Mouse (Mus musculus): ENCODE results near the gene Gm27027. TPM values are rescaled to one million over a fixed set of nuclear protein-coding genes. Genes with fewer than 3 reads are reported as not detected.
A peak's percentile ranks its signal among the peaks of the same experiment; 100 is the strongest.

Gm27027 gene
- polyA plus RNA-seq, 1 experiment from 2014 or later = not detected

GRCm38 (mm10) chr2:94001918-94002317 is 5.8 kb upstream of the Gm27027 start:
- H3K4me3 ChIP-seq (replicated peaks) = no peak overlapping the region
- 75% methylated on average over 4 of the region's 4 CpGs for WGBS
- ATAC-seq (ENCODE audit: insufficient read depth, low FRiP score, low read depth) = no peak
- H3K4me2 ChIP-seq = no peak overlapping the region
- H3K27ac ChIP-seq = no peak overlapping the region
- no peak overlapping the region for H3K9ac ChIP-seq
- H3K27me3 ChIP-seq (replicated peaks) = no peaks in the 10 kb centered on the region
- H3K36me3 ChIP-seq = peaks cover 27% of the 10 kb centered on the region
- no peaks in the 10 kb centered on the region for H3K4me1 ChIP-seq
- no peaks in the 10 kb centered on the region for H3K9me3 ChIP-seq

GRCm38 (mm10) chr2:94001411-94001810 is 5.3 kb upstream of the Gm27027 start:
- Histone ChIP-seq H3K4me1 (no peaks in the 10 kb centered on the region), H3K4me2 (no peak overlapping the region), H3K27ac (no peak overlapping the region), H3K36me3 (peaks cover 29% of the 10 kb centered on the region), H3K4me3 (replicated peaks) (no peak overlapping the region), H3K9ac (no peak overlapping the region), H3K27me3 (replicated peaks) (no peaks in the 10 kb centered on the region), H3K9me3 (no peaks in the 10 kb centered on the region)
- WGBS = 87% methylated on average over 6 of the region's 6 CpGs
- ATAC-seq (ENCODE audit: insufficient read depth, low FRiP score, low read depth) = no peak

GRCm38 (mm10) chr2:93992810-93993209 is 3.3 kb downstream of the Gm27027 start:
- no peak for ATAC-seq (ENCODE audit: insufficient read depth, low FRiP score, low read depth)
- Histone ChIP-seq H3K4me1 (no peaks in the 10 kb centered on the region), H3K4me3 (replicated peaks) (no peak overlapping the region), H3K36me3 (peaks cover 44% of the 10 kb centered on the region), H3K27ac (no peak overlapping the region), H3K9ac (no peak overlapping the region), H3K4me2 (no peak overlapping the region), H3K27me3 (replicated peaks) (no peaks in the 10 kb centered on the region), H3K9me3 (no peaks in the 10 kb centered on the region)
- WGBS = 75% methylated on average over 3 of the region's 3 CpGs

- ATAC-seq (ENCODE audit: insufficient read depth, low FRiP score, low read depth) = no peak
- no peaks in the 10 kb centered on the region for H3K27me3 ChIP-seq (replicated peaks)
- no peaks in the 10 kb centered on the region for H3K9me3 ChIP-seq
- no peak overlapping the region for H3K9ac ChIP-seq
- H3K4me2 ChIP-seq = no peak overlapping the region
- no peak overlapping the region for H3K27ac ChIP-seq
- 67% methylated on average over 5 of the region's 5 CpGs for WGBS
- peaks cover 42% of the 10 kb centered on the region for H3K36me3 ChIP-seq
- no peaks in the 10 kb centered on the region for H3K4me1 ChIP-seq
- H3K4me3 ChIP-seq (replicated peaks) = no peak overlapping the region
Measured at GRCm38 (mm10) chr2:93992259-93992658, 3.9 kb downstream of the Gm27027 start.

- Histone ChIP-seq H3K9ac (no peak overlapping the region), H3K9me3 (no peaks in the 10 kb centered on the region), H3K4me2 (no peak overlapping the region), H3K36me3 (peaks cover 39% of the 10 kb centered on the region), H3K4me1 (no peaks in the 10 kb centered on the region), H3K4me3 (replicated peaks) (no peak overlapping the region), H3K27ac (no peak overlapping the region), H3K27me3 (replicated peaks) (no peaks in the 10 kb centered on the region)
- 75% methylated on average over 3 of the region's 3 CpGs for WGBS
- no peak for ATAC-seq (ENCODE audit: insufficient read depth, low FRiP score, low read depth)
Measured at GRCm38 (mm10) chr2:93991336-93991735, 4.8 kb downstream of the Gm27027 start.

GRCm38 (mm10) chr2:93988440-93988839 is 7.7 kb downstream of the Gm27027 start:
- Histone ChIP-seq H3K9me3 (no peaks in the 10 kb centered on the region), H3K4me1 (no peaks in the 10 kb centered on the region), H3K27ac (no peak overlapping the region), H3K4me3 (replicated peaks) (no peak overlapping the region), H3K27me3 (replicated peaks) (no peaks in the 10 kb centered on the region), H3K4me2 (no peak overlapping the region), H3K9ac (no peak overlapping the region), H3K36me3 (peaks cover 23% of the 10 kb centered on the region)
- no peak for ATAC-seq (ENCODE audit: insufficient read depth, low FRiP score, low read depth)
- WGBS = 84% methylated on average over 2 of the region's 2 CpGs

GRCm38 (mm10) chr2:93982457-93983235 is 13.5 kb downstream of the Gm27027 start:
- H3K9ac ChIP-seq = no peak overlapping the region
- peak overlapping the region; percentile 41 for H3K27ac ChIP-seq
- H3K4me2 ChIP-seq = no peak overlapping the region
- no peaks in the 10 kb centered on the region for H3K9me3 ChIP-seq
- peaks cover 14% of the 10 kb centered on the region; the same call in 1 of the 2 replicates for H3K4me1 ChIP-seq
- H3K36me3 ChIP-seq = peaks cover 2% of the 10 kb centered on the region; the same call in 1 of the 2 replicates
- no peaks in the 10 kb centered on the region for H3K27me3 ChIP-seq (replicated peaks)
- ATAC-seq (ENCODE audit: insufficient read depth, low FRiP score, low read depth) = no peak
- no peak overlapping the region for H3K4me3 ChIP-seq (replicated peaks)
- 53% methylated on average over 4 of the region's 4 CpGs for WGBS

GRCm38 (mm10) chr2:93979249-93980120 is 16.7 kb downstream of the Gm27027 start:
- H3K27ac ChIP-seq = peak overlapping the region; percentile 64

GRCm38 (mm10) chr2:93976436-93977252 is 19.5 kb downstream of the Gm27027 start:
- peaks cover 31% of the 10 kb centered on the region for H3K4me1 ChIP-seq
- H3K4me2 ChIP-seq = peak overlapping the region; percentile 70
- no peaks in the 10 kb centered on the region; the same call in 1 of the 2 replicates for H3K27me3 ChIP-seq (replicated peaks)
- ATAC-seq (ENCODE audit: insufficient read depth, low FRiP score, low read depth) = peak; percentile 61
- 2% methylated on average over 37 of the region's 37 CpGs for WGBS
- H3K4me3 ChIP-seq (replicated peaks) = peak overlapping the region; percentile 34
- H3K9me3 ChIP-seq = no peaks in the 10 kb centered on the region
- peak overlapping the region; percentile 9; the same call in 1 of the 2 replicates for H3K9ac ChIP-seq
- peak overlapping the region; percentile 77 for H3K27ac ChIP-seq
- no peaks in the 10 kb centered on the region for H3K36me3 ChIP-seq

More at GRCm38 (mm10) chr2:93979249-93980120, 16.7 kb downstream of the Gm27027 start:
- H3K4me2 ChIP-seq = no peak overlapping the region
- ATAC-seq (ENCODE audit: insufficient read depth, low FRiP score, low read depth) = no peak
- peaks cover 34% of the 10 kb centered on the region for H3K4me1 ChIP-seq
- WGBS = 55% methylated on average over 7 of the region's 7 CpGs
- no peak overlapping the region for H3K9ac ChIP-seq
- no peaks in the 10 kb centered on the region for H3K36me3 ChIP-seq
- no peaks in the 10 kb centered on the region for H3K9me3 ChIP-seq
- H3K4me3 ChIP-seq (replicated peaks) = no peak overlapping the region
- H3K27me3 ChIP-seq (replicated peaks) = no peaks in the 10 kb centered on the region

GRCm38 (mm10) chr2:93975526-93976435 is 20.4 kb downstream of the Gm27027 start:
- Histone ChIP-seq H3K9ac (peak overlapping the region; percentile 6; the same call in 1 of the 2 replicates), H3K27me3 (replicated peaks) (no peaks in the 10 kb centered on the region; the same call in 1 of the 2 replicates), H3K36me3 (no peaks in the 10 kb centered on the region), H3K27ac (peak overlapping the region; percentile 77), H3K4me3 (replicated peaks) (peak overlapping the region; percentile 34), H3K4me1 (peaks cover 31% of the 10 kb centered on the region), H3K9me3 (no peaks in the 10 kb centered on the region), H3K4me2 (peak overlapping the region; percentile 70)
- WGBS = 24% methylated on average over 21 of the region's 21 CpGs
- ATAC-seq (ENCODE audit: insufficient read depth, low FRiP score, low read depth) = no peak; the same call in 1 of the 2 replicates
